Mouse (Mus musculus) heart, postnatal 4 days (tissue): ENCODE results near the gene Iffo2. TPM values are rescaled to one million over a fixed set of nuclear protein-coding genes. Genes with fewer than 3 reads are reported as not detected.
A peak's percentile ranks its signal among the peaks of the same experiment; 100 is the strongest.

ENCODE experiments used
- DNase-seq: peaks from one replicate; pipeline ENCODE4 v3.0.0; 2021
- total RNA-seq, 2 experiments: library from RNA; stranded (reverse); gene quantifications; 2 replicates each; pipeline ENCODE4 v1.2.3; 2021

The Iffo2 gene
- total RNA-seq, 2 experiments from 2014 or later = 14.2 to 14.6 TPM

DNA sequence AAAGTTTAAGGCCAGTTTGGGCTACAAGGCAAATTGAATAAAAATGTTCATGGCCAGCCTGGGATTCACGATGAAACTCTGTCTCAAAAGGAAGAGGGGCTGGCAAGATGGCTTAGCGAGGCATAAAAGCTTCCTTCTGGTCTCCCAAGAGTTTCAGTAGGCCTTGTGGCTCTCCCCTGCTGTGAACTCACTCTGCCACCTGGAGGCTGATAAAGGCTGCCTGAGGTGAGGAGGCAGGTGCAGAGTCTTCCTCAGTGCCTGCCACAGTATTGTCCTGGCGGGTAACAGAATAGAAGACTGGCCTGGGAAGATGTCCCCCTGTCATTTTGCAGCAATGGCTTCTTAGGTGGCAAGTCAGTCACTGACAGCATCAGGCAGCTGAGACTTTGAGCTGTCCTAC lies 52.6 kb downstream of the Iffo2 start:
- DNase-seq = no peak

GRCm38 (mm10) chr4:139583629-139584245 lies 53.4 kb downstream of the Iffo2 start:
- DNase-seq = no peak

DNA sequence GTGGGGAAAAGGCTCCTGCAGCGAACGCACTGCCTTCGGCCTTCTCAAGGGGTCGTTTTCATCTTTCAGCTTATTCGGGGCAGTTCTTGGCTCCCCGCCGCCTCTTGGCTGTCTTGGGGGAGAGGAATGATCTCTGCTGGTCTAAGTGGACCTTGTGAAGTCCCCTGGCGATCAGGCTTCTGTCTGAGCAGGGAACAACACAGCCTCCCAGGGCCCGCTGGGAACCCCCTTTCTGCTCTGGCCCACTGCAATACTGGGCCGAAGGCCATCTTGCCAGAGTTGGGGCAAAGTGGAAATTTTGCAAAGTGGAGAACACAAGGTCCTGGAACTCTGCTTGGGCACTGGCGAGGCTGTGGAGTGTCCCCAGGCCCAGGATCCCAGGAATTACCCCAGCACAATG lies 54.4 kb downstream of the Iffo2 start:
- DNase-seq = no peak

- no peak for DNase-seq
Observed at GRCm38 (mm10) chr4:139585713-139586112, 55.4 kb downstream of the Iffo2 start.

GRCm38 (mm10) chr4:139587370-139587769 lies 57.0 kb downstream of the Iffo2 start:
- peak; percentile 43 for DNase-seq

DNA sequence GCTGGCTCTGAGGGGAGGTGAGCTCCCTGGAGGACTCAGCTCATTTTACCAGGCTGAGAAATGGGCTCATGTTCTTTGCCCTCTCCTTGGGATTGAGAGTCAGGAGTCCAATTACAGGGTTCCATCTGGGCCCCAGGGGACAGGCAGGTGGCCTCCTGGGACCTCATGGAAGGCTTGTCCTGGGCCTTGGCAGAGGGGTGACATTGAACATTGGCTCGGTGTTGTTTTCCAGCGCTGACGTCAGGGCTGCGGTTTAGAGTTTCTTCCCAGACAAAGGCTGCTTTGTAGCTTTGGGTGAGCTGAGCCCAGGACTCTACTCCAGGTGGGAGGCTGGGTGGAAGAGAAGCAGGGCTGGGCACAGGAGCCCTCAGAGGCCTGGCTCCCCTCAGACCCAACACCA lies 57.4 kb downstream of the Iffo2 start:
- peak; percentile 41 for DNase-seq

DNA sequence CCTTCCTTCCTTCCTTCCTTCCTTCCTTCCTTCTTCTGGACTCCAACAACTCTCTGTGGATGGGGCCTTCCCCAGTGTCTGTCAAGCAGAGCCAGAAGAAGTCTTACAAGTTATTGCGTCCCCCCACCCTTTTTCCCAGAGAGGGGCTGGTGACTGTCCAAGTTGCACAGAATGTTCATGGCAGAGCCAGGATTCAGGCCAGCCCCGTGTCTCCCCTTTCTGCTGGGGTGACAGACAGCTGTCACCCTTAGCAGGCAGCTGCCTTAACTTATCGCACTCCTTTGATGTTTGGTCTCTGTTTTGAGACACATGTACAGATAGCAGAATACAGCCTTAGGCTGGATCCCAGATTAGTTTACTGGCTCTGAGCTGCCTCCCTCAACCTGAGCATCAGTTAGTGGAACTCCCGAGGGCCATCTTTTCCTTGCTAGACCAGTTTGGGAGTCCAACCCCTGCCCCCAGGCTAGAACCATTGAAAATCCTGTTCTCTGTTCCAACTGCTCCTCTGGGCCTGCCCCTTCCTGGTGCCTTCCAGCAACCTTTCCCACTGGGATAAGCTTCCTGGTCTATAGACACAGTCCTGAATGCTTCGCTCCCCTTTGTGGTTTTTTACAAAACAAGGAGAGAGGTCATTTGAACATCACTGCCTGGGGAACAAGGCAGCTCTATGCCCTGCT lies 59.1 kb downstream of the Iffo2 start:
- DNase-seq = no peak

DNA sequence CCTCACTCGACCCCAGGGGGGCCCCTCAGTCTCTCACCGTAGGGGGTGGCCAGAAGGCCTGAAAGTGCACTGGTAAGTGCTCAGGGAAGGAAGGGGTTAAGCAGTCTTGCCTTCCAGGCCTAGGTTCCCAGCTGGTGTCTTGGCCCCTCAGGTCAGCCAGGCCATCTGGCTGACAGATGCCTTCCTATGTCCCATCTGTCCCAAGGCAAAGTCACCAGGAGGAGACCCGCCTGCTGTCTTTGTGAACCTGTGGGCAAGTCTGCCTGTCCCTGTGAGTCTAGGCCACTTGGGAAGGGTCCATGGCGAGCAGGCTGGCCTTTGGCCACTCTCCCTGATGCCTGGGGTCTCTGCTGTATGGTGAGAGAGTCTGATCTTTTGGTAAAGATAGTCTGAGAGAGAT lies 60.1 kb downstream of the Iffo2 start:
- DNase-seq = no peak

- DNase-seq = no peak
Observed at GRCm38 (mm10) chr4:139592895-139593294, 62.5 kb downstream of the Iffo2 start.

DNA sequence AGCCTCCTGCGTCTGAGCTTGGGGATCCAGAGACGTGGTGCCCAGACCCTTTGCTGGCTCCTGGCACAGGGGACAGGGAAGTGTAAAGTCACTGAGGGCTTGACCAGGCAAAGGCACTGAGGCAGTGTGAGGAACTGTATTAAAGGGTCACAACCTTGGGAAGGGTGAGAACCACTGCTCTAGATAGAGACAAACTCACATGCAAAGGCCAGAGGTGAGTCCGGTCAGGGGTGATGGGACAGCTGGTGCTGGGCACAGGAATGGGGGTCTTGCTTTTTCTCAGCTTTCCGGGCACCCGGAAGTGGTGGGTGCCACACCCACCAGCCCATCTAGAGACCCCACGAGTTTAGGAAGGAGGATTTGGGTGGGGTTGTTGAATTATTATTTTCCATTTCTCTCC lies 63.0 kb downstream of the Iffo2 start:
- no peak for DNase-seq

DNA sequence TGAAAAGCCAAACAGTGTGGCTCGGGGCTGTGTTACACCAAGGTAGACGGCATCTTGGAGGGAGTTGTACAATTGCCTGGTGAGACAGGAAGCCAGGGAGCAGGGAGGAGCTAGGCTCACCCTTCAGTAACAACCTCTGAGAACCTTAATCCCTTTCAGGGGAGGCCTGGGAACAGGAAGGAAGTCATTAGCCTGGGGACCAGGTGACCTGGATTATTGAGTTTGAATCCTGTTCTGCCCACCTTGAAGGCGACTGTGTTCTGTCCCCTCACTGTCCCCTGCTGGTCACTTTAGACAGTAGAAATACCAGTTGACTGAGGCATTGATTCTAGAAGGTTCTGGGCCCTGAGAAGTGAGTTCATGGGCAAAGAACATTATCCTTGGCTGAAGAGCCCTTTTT lies 63.7 kb downstream of the Iffo2 start:
- no peak for DNase-seq

- DNase-seq = no peak
Observed at GRCm38 (mm10) chr4:139596715-139597114, 66.4 kb downstream of the Iffo2 start.

- no peak for DNase-seq
Observed at GRCm38 (mm10) chr4:139597286-139598284, 67.2 kb downstream of the Iffo2 start.

DNA sequence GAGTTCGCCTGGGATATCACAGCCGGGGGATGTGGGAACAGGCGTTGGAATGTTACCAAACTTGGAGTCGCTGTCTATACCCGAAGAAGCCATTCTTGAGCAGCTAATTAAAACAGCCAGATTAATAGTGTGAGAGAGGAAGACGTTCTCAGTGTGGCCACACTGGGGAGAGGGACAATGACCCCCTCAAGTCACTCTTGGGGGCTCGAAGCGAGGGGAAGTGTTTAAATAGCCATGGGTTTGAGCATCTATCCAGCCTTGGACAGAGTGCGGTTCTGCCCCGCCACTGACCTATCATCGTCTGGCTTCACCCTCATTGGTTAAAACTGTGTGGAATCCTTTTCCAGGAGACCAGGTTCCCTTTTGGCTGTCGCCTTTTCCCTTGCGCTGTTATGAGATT lies 68.0 kb downstream of the Iffo2 start:
- DNase-seq = no peak

DNA sequence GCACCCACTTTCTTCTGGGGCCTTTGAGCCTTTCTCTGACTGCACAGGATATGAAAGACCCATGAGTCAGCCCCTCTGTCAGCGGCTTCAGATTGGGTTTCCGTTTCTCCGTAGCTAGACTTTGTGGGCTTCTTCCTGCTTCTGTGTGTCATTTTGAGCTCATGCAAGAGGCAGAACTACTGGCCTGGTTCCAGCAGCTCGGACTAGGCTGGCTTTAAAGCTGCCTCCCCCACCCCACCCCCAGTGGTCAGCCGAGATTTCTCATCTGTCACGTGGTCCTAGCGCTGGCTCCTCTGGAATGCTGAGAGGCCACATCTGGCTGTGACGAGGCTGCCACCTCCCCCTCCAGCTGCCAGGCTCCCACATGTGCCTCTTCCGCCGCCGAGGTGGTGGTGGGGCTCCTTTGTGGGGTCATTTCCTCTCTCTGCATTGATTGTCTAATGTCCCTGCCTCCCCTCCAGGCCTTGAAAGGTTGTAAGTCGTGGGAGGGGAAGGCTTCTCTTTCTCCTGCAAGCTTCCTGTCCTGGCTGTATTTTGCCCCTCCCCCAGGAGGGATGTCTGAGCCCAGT lies 68.7 kb downstream of the Iffo2 start:
- peak; percentile 95 for DNase-seq

- DNase-seq = no peak
Observed at GRCm38 (mm10) chr4:139601519-139602356, 71.4 kb downstream of the Iffo2 start.

- peak; percentile 74 for DNase-seq
Observed at GRCm38 (mm10) chr4:139602357-139603244, 72.3 kb downstream of the Iffo2 start, which contains the start of gene Gm21969. Gene Gm21969, plus strand, starts transcription at chr4:139603186.

- DNase-seq = no peak
Observed at GRCm38 (mm10) chr4:139605216-139605615, 74.9 kb downstream of the Iffo2 start.

DNA sequence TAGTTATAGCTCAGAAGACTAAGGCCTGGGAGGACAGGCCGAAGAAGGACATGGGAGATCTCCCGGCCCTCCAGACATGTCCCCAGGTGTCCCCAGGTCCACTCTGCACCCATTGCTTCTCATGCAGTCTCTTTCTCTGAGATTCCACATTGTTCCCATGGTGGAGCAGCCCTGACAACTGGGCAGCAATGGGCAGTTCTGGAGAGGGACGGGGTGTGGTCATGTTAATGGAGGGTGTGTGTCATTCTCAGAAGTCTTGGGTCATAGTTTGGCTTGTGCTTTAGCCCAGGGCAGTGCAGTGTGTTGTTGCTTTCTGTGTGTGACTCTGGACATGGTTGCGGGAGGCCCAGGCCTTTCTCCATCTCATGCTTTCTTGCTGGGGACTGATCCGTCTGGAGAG lies 76.4 kb downstream of the Iffo2 start:
- no peak for DNase-seq

- no peak for DNase-seq
Observed at GRCm38 (mm10) chr4:139608975-139609374, 78.6 kb downstream of the Iffo2 start.

DNA sequence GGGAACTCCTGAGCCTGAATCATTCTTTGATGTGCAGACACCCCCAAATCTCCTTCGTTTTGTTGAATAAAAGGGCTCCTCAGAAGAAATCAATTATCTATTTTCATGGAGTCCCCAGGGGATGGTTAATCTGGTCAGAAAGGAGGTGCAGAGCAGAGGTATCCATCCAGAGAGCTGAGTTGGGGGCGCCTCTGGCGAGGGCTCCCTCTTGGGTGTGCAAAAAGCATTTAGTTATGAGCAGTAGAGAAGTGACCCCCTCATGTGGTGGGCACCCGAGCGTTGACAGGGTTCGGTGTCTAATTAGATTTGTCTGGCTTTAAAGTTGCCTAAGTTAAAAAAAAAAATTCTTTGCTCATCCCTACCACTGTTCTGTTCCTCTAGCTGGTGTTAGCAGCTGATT lies 80.6 kb downstream of the Iffo2 start:
- DNase-seq = no peak
